Mouse (Mus musculus) liver, embryonic 11.5 days (tissue): ENCODE data around the gene L1td1. TPM values are rescaled to one million over a fixed set of nuclear protein-coding genes. Genes with fewer than 3 reads are reported as not detected.

ENCODE experiments used
- ATAC-seq: fragments of 200-750 bp; cut with Nextera tagmentation; replicated peaks from 2 replicates; pipeline ENCODE4 v1.8.0; 2017; ENCODE audit warnings: moderate number of reproducible peaks, mild to moderate bottlenecking, moderate TSS enrichment, moderate library complexity; ENCODE audit not compliant: low FRiP score
- DNase-seq: peaks from one replicate; pipeline ENCODE4 v3.0.0-alpha.2; 2017; ENCODE audit warnings: low spot score
- H3K27ac ChIP-seq: fragments of 300-500 bp; sonication (generic); 2 replicates; pipeline ENCODE4 v1.5.1; 2014; ENCODE audit warnings: mild to moderate bottlenecking, low read depth, low read length, control low read depth
- H3K27me3 ChIP-seq: fragments of 300-500 bp; sonication (generic); replicated peaks from 2 replicates; pipeline ENCODE4 v1.6.1; 2014; ENCODE audit warnings: low read length, mixed read lengths; ENCODE audit not compliant: control insufficient read depth, insufficient read depth
- H3K36me3 ChIP-seq: fragments of 300-500 bp; sonication (generic); 2 replicates; pipeline ENCODE4 v1.6.1; 2014; ENCODE audit warnings: mild to moderate bottlenecking, low read length, moderate library complexity, mixed read lengths; ENCODE audit not compliant: control insufficient read depth, insufficient read depth
- H3K4me1 ChIP-seq: fragments of 300-500 bp; sonication (generic); replicated peaks from 2 replicates; pipeline ENCODE4 v1.6.1; 2014; ENCODE audit warnings: low read length, mixed read lengths; ENCODE audit not compliant: control insufficient read depth, insufficient read depth
- H3K4me2 ChIP-seq: fragments of 300-500 bp; sonication (generic); 2 replicates; pipeline ENCODE4 v1.6.1; 2014; ENCODE audit warnings: mild to moderate bottlenecking, control low read depth, moderate library complexity
- H3K4me3 ChIP-seq: fragments of 300-500 bp; sonication (generic); 2 replicates; pipeline ENCODE4 v1.5.1; 2014; ENCODE audit warnings: low read depth, low read length, control low read depth
- H3K9ac ChIP-seq: fragments of 300-500 bp; sonication (generic); 2 replicates; pipeline ENCODE4 v1.6.1; 2014; ENCODE audit warnings: low read depth, low read length, control low read depth
- H3K9me3 ChIP-seq: fragments of 300-500 bp; sonication (generic); 2 replicates; pipeline ENCODE4 v1.6.1; 2016; ENCODE audit warnings: low read length, inconsistent platforms, mixed read lengths; ENCODE audit not compliant: control insufficient read depth
- WGBS: fragments of 180-500 bp; shearing (Covaris S2); extraction: QIAGEN DNeasy Blood & Tissue Kit; methylation state at CpG from one replicate; pipeline ENCODE4 v1.1.7; 2014; 5-methylcytosine and 5-hydroxymethylcytosine counted together
- polyA plus RNA-seq: library from polyadenylated mRNA; unstranded; fragments of >200 nt; fragmentation: Nextera tagmentation; extraction: Ambion mirVana; gene quantifications from 2 replicates; pipeline ENCODE4 v1.2.1, GENCODE M21; 2014

Gene L1td1
- 0.05 TPM in 1 of 2 replicates, not detected in the other for polyA plus RNA-seq

GRCm38 (mm10) chr4:98726590-98727237, at the start of gene L1td1:
TSS of gene L1td1 (plus strand) at chr4:98726734.
- Histone ChIP-seq H3K4me2 (peak within 1 kb of the TSS; percentile 60), H3K36me3 (no peaks in the 10 kb centered on the region), H3K27me3 (peaks cover 31% of the 10 kb centered on the region), H3K4me3 (peak within 1 kb of the TSS; percentile 33), H3K9me3 (no peaks in the 10 kb centered on the region), H3K27ac (no peak within 1 kb of the TSS), H3K4me1 (0 out of 2 replicates have a peak, but pooled peaks cover 4% of the 10 kb centered on the region), H3K9ac (no peak within 1 kb of the TSS)
- DNase-seq (peak; percentile 37), ATAC-seq (no peak)
- WGBS, result 4% methylated on average over 29 of the region's 29 CpGs

- H3K36me3 ChIP-seq, result no peaks in the 10 kb centered on the region
- no peak overlapping the region for H3K27ac ChIP-seq
- ATAC-seq (no peak), DNase-seq (no peak)
- no peaks in the 10 kb centered on the region for H3K9me3 ChIP-seq
- H3K4me2 ChIP-seq, result no peak overlapping the region
- H3K4me3 ChIP-seq, result no peak overlapping the region
- WGBS, result 68% methylated on average over 9 of the region's 9 CpGs
- no peaks in the 10 kb centered on the region for H3K4me1 ChIP-seq
- no peaks in the 10 kb centered on the region for H3K27me3 ChIP-seq
- no peak overlapping the region for H3K9ac ChIP-seq
These were observed 49.0 kb upstream of the L1td1 start for GRCm38 (mm10) chr4:98677506-98677905.

GRCm38 (mm10) chr4:98686678-98687267, 39.8 kb upstream of the L1td1 start:
- ATAC-seq (no peak), DNase-seq (no peak)
- Histone ChIP-seq H3K9ac (no peak overlapping the region), H3K9me3 (no peaks in the 10 kb centered on the region), H3K4me1 (no peaks in the 10 kb centered on the region), H3K36me3 (no peaks in the 10 kb centered on the region; the same call in 1 of the 2 replicates), H3K27me3 (no peaks in the 10 kb centered on the region), H3K27ac (no peak overlapping the region), H3K4me3 (no peak overlapping the region), H3K4me2 (no peak overlapping the region)
- WGBS, result 86% methylated on average over 11 of the region's 11 CpGs

- ATAC-seq, result no peak
These were observed 38.4 kb upstream of the L1td1 start for GRCm38 (mm10) chr4:98688116-98688515.

GRCm38 (mm10) chr4:98688520-98688919, 38.0 kb upstream of the L1td1 start:
- no peak overlapping the region for H3K4me3 ChIP-seq
- H3K4me2 ChIP-seq, result no peak overlapping the region
- H3K27ac ChIP-seq, result no peak overlapping the region
- H3K9ac ChIP-seq, result no peak overlapping the region
- no peaks in the 10 kb centered on the region for H3K4me1 ChIP-seq
- WGBS, result 80% methylated on average over 9 of the region's 9 CpGs
- no peak for DNase-seq
- ATAC-seq, result no peak
- no peaks in the 10 kb centered on the region for H3K9me3 ChIP-seq
- H3K36me3 ChIP-seq, result no peaks in the 10 kb centered on the region; the same call in 1 of the 2 replicates
- no peaks in the 10 kb centered on the region for H3K27me3 ChIP-seq

More at GRCm38 (mm10) chr4:98688116-98688515, 38.4 kb upstream of the L1td1 start:
- no peaks in the 10 kb centered on the region for H3K27me3 ChIP-seq
- no peaks in the 10 kb centered on the region for H3K4me1 ChIP-seq
- no peak overlapping the region for H3K27ac ChIP-seq
- WGBS, result 87% methylated on average over 11 of the region's 11 CpGs
- H3K4me3 ChIP-seq, result no peak overlapping the region
- H3K36me3 ChIP-seq, result no peaks in the 10 kb centered on the region; the same call in 1 of the 2 replicates
- no peaks in the 10 kb centered on the region for H3K9me3 ChIP-seq
- DNase-seq, result no peak
- H3K4me2 ChIP-seq, result no peak overlapping the region
- no peak overlapping the region for H3K9ac ChIP-seq

GRCm38 (mm10) chr4:98689988-98690387, 36.5 kb upstream of the L1td1 start:
- no peaks in the 10 kb centered on the region for H3K4me1 ChIP-seq
- no peak for ATAC-seq
- WGBS, result 89% methylated on average over 1 of the region's 1 CpGs
- H3K27me3 ChIP-seq, result no peaks in the 10 kb centered on the region
- H3K36me3 ChIP-seq, result no peaks in the 10 kb centered on the region; the same call in 1 of the 2 replicates
- no peak overlapping the region for H3K4me3 ChIP-seq
- DNase-seq, result no peak
- H3K4me2 ChIP-seq, result no peak overlapping the region
- H3K9ac ChIP-seq, result no peak overlapping the region
- H3K9me3 ChIP-seq, result no peaks in the 10 kb centered on the region
- H3K27ac ChIP-seq, result no peak overlapping the region

GRCm38 (mm10) chr4:98693465-98694185, 32.9 kb upstream of the L1td1 start:
- Histone ChIP-seq H3K27me3 (no peaks in the 10 kb centered on the region), H3K4me2 (no peak overlapping the region), H3K36me3 (no peaks in the 10 kb centered on the region; the same call in 1 of the 2 replicates), H3K9me3 (no peaks in the 10 kb centered on the region), H3K9ac (no peak overlapping the region), H3K27ac (no peak overlapping the region; the same call in 1 of the 2 replicates), H3K4me3 (no peak overlapping the region), H3K4me1 (no peaks in the 10 kb centered on the region)
- ATAC-seq (peak; percentile 79), DNase-seq (no peak)
- WGBS, result 27% methylated on average over 9 of the region's 9 CpGs

GRCm38 (mm10) chr4:98697932-98698331, 28.6 kb upstream of the L1td1 start:
- Histone ChIP-seq H3K4me1 (no peaks in the 10 kb centered on the region), H3K9me3 (no peaks in the 10 kb centered on the region), H3K9ac (no peak overlapping the region), H3K27me3 (no peaks in the 10 kb centered on the region), H3K36me3 (no peaks in the 10 kb centered on the region), H3K27ac (no peak overlapping the region), H3K4me2 (no peak overlapping the region), H3K4me3 (no peak overlapping the region)
- no peak for ATAC-seq
- 88% methylated on average over 3 of the region's 4 CpGs for WGBS
- DNase-seq, result no peak
